Mouse (Mus musculus): ENCODE measurements around the gene Dpagt1.
"Not testable (repeated sequence)": the region's sequence is repeated elsewhere in the genome, so short reads cannot be mapped to it uniquely, and the experiment has no call there.

Dpagt1 gene

DNA sequence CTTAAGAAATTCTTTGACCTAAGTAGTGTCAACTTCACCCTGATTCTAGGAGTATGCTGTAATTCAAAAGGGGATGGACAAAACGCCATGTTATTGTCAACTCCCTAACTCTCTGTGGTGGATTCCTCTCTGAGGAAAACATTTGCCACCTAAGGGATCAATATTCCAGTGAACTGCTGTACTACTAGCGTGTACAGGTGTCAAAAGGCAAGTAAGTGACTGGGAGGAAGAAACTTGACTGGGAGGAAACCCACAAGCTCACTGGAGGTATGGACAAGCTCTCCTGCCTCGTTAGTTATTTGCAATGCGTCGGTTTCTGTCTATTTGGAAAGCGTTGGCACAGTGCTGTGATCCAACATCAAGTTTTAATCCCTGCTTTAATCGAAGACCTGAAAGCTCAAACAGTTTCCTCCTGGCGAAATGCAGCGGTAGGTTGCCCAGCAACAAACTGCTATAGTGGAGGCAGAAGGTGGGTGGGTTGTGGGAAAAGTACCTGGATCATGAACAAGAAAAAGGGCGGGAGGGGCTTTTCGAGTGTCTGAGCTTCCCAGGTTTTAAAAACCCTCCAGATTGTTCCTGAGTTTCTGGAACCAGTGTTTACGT lies at the start of gene Dpagt1:
TSS of gene Dpagt1 (plus strand) at position 252 of the 603 bp plus-strand sequence.
- no peak for DNase-seq

DNA sequence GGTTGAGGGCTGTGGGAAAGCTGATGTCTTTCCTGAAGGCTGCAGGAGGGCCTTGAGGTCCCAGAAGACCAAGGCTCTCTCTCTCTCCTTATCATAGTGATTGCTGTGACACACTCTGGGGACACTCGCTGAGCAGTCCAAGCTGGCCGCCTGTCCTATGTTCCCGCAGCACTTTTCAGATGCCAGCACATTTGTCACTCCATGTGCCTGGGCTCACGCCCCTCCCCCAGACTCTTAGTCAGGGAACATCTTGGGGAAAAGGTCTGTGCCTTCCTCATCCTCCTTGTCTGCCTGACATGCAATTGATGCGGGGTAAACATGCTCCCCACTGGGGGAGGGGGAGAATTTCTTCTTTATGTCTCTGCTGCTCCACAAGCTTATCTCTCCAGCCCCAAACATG lies 42.6 kb upstream of the Dpagt1 start:
- no peak for DNase-seq

DNA sequence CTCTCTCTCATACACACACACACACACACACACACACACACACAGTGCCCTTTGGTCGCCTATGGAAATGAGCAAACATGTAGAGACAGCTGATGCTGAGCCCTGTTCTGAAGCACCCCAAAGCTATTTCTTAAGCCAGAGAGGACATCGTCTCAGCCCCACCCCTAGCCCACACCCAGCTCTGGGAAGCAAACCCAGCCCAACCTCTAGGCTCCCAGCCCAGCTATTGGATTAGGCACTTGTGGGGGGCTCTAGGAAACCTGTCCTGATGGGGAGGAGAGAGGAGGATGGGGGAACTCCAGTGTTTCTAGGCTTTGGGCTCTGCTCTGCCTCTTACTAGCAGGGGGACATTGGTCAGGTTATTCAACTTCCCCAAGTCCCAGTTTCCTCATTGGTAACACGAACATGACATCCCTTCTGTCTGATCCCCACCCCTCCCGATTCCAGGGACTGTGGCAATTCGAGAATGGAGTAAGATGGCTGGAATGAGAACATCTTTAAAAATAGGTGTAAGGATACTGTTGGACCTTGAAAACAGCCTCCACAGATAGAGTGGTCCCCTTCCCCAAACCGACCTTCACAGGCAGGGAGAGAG lies 39.5 kb upstream of the Dpagt1 start:
- no peak for DNase-seq

DNA sequence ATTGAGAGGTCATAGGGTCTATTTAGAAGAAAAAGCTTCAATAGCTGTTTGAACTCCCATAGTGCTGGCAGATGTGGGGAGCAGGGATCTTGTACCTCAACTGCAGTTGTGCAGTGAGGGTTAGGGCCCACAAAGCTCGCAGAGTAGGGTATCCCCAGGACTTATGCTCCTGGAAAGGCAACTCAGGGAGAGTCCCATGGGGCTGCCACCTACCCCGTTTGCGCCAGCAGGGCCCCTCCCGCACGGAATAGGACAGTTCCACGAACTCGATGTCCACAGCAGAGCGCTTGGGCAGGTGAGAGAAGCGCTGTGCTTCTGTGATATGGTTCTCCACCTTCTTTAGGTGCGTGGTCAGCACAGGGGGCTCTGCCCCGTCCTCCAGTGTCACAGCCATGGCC lies 38.8 kb upstream of the Dpagt1 start:
- peak in 1 of 2 experiments; percentile 33 for DNase-seq

DNA sequence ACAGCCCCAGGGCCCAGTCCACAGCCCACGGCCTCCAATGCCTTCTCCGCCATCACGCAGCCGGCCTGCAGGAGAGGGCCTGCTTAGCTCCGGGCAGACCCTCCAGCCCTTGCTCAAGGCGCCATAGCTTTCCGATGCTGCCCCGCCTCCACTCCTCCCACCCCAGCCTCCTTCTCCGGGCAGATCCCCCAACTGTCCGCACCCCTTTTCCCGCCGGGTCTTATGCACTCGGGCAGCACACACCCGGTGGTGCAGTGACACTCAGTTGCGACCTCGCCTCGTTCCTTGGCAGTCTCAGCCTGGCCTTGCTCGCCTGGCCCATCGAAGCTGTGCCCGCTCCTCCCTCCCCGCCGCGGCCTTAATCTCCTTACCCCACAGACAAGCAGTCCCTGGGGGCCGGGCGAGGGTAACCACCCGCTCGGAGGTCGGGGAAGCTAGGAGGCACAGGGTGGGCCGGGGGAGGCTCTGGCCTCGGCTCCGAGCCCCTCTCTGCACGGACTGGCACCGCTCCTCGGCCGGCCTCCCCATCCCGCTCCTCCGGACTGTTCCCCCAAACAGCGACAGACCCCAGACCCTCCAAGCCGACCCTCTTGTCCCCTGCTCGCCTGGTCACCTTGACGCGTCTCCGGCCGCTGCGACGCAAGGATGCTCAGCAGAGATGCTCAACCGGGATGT lies 38.3 kb upstream of the Dpagt1 start:
- peak; percentile 56 to 64 for DNase-seq

DNA sequence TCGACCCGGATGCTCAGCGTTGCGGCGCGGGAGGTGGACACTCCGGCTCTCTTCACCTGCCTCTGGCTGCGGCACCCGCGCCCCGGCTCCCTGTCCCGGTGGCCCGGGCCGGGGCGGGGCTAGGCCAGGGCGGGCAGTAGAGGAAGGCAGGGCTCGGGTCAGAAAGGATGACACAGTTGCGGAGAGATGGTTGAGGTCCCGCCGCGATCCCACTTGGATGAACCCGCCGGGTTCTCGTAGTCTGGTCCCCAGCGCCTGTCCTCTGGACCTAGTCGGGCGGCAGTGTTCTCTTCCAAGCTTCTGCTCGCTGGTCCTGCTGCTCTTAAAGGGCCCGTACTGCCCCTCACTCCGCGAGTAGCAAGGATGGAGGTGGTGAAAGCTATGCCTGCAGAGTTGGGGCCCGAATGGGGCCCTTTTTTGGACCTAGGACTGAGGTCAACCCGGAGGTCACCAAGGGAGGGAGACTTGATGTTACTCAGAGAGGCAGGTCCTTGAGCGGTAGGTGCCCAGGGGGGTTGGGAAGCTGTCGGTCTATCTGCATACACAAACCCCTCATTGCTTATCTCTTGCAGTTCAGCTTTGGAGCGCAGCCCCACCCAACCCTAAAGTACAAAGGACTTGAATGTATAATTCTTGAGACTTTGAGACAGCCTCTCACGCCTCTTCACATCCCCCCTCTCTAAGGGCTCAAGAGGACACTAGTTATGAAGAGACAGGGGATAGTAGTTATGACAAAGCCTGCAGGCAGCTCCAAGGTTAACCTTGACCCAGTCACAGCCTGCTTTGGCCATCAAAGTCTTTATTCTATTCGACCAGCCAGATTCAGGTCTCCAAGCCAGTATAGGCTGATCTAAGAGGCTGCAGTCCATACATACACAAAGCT lies 37.5 kb upstream of the Dpagt1 start, which contains the start of gene Abcg4:
TSS of gene Abcg4 (minus strand) at position 540 of the 883 bp plus-strand sequence.
- DNase-seq: peak; percentile 67 to 72

DNA sequence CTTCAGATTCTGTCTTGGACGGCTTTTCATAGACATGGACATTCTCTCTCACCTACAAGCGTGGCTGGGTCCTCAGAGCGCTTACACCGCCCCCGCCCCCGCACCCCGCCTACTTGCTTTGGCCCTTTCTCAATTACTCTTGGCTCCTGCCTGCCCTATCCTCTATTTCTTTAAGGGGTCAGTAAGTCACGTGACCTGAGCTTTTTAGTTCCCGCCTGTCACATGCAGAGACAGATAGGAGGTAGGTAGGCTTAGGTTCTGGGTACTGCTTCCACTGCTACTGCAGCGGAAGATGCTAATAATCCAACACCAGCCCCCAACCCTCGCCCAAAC lies 36.9 kb upstream of the Dpagt1 start:
- peak; percentile 29 to 40 for DNase-seq

DNA sequence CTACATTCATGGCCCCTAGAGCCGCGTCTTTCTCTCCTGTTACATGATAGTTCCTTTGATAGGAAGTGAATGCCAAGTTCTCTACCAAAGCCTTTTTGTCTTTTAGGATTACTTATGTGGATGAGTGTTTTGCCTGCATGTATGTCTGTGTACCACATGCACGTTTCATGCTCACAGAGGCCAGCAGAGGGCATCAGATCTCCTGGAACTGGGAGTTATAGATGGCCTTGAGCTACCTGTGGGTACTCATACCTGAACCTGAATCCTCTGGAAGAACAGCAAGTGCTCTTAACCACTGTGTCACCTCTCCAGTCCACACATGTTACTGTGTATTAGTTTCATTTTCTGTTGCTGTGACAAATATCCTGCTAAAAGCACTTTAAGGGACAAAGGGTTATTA lies 33.3 kb upstream of the Dpagt1 start:
- peak; percentile 64 to 78 for DNase-seq

DNA sequence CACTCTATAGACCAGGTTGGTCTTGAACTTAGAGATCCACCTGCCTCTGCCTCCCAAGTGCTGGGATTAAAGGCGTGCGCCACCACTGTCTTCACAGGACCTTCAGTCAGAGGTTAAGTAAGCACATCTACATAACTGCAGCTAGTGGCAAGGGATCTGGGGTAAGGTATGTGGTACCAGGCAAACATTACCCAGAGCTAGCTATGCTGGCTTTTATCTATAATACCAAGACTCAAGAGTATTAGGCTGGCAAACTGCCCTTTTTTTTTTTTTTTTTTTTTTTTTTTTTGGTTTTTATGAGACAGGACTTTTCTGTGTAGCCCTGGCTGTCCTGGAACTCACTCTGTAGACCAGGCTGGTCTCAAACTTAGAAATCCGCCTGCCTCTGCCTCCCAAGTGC lies 25.8 kb upstream of the Dpagt1 start:
- not testable (repeated sequence) for DNase-seq

DNA sequence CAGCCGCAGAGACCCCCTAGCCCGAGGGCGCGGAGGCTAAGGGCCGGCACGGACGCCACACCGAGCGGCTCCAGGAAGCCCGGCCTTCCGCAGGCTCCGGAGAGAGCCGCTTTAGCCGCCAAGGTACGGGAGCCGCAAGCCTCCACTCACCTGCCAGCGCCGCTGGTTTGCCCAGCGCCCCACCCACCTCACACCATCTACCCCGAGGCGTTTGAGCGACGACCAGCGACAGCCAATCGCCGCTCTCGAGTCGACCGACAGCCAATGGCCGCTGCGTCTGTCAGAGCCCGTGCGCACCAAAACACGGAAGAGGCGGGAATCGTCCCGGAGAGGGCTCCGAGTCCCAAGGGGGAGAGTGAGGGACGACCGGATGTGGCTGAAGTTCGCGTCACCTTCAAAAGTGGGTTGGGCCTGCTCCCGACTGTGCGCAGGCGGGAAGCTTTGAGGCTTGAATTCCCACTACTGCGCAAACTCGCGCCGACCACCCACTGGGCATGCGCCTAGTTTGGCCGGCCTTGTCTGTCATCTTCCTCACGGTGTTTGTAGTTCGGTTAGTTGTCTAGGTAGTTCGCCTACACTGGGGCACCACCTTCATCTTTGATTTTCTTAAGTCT lies 20.2 kb upstream of the Dpagt1 start, which contains the start of gene Hinfp:
TSS of gene Hinfp (minus strand) at position 206 of the 614 bp plus-strand sequence.
- peak; percentile 97 to 98 for DNase-seq

DNA sequence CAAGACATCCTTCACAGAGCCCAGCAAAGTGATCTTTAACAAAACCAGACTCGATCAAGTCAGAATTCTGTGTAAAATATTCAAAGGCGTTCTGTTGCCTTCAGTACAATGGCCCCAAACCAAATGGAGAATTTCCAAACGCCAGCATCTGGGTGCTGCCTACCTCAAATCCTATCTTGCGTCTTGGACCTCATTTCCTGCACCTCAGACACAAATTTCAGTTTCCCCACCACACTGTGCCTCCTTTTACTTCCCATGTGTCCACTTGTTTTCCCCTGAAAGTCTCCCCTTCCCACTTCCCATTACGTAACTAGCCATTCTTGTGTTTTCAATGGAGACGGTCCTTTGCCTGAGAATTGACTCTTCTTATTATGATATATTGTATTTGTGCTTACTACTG lies 19.3 kb upstream of the Dpagt1 start:
- DNase-seq: no peak

DNA sequence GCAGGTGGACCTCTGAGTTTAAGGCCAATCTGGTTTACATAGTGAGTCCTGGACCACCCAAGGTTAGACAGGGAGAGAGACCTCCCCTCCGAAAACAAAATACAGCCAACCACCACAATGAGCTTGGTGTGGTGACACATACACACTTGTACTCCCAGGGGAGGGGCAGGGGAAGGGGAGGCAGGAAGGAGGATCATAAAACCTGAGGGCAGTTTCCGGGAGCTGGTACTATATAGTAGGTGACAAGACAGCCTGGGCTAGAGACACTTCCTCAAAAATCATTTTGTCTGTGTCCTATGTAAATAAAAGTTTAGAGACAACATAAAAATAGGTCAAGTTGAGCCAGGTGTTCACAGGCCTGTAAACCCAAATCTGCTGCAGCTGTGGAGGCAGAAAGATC lies 18.6 kb upstream of the Dpagt1 start:
- DNase-seq: no peak

DNA sequence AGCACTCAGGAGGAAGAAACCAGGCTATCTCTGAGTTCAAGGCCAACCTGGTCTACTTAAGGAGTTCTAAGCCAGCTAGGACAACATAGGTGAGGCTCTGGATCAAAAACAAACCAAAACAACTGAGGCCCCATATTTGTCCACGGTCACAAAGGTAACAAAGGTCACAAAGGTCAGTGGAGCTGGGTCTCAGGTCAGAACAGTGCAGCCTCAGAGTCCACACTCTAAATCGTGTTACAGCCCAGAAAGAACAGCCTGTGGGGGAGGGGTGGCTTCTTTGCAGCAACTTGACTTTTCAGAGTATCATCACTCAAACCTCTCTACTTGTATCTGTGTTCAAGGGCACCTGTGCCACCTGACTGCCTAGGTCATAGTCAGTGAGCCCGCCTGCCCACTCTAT lies 16.1 kb upstream of the Dpagt1 start:
- DNase-seq: no peak

DNA sequence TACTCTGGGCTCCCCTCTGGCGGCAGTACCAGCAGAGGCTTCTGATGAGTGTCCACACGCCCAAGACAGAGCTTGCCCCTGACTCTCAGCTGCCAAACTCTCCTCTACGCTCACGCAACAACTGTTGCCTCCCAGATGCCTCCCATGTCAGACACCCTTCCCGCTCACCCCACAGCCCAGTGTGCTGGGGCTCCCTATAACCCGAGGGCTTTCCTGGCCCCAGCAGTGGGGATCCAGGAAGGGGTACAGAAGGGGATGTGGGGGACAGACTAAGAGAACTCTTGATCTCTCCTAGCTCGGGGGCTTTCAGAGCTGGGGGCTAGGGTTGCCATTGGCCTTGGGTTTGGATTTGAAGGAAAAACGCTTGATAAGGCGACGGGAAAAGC lies 15.1 kb upstream of the Dpagt1 start:
- DNase-seq: no peak

DNA sequence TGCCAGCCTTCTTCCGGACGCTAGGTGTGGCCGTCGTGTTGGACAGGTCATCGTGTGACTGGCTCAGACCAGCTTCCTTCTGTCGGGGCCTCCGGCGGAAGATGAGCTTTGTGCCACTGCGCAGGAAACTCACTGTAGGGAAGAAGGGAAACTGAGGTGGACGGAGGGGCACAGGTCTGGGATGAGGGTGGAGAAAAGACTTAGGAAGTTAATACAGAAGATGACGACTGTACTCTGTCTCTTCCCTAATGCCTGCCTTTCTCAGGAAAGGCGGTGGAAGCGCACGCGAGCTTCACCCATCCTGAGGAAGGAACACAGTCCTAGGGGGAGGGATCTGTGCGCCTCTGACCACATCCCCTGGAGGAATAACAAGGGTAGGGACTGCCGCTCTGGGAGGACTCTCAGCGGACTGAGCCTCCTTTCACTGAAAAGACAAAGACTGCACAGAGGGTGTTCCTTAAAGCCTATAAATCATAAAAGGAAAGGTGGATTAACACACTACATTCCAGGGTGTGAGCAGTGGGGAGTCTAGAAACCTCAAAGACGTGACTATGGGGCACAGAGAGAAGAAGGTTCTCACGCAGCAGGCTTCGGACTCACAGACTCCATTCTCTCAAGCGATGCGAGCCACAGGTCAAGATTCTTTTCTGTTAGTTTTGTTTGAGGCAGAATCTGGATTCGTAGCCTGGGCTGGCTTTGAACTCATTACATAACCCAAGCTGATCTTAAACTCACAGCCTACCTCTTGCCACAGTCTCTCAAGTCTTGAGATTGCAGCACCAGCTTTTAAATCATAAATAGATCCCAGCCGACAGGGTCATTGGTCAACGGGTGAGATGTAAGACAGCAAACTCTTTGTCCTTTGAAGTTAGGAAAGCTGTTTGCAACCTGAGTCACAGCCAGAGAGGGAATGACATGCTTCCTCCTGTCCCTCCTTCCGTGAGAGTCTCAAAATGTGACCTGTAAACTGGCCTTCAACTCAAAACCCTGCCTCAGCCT lies 14.4 kb upstream of the Dpagt1 start:
- no peak for DNase-seq

DNA sequence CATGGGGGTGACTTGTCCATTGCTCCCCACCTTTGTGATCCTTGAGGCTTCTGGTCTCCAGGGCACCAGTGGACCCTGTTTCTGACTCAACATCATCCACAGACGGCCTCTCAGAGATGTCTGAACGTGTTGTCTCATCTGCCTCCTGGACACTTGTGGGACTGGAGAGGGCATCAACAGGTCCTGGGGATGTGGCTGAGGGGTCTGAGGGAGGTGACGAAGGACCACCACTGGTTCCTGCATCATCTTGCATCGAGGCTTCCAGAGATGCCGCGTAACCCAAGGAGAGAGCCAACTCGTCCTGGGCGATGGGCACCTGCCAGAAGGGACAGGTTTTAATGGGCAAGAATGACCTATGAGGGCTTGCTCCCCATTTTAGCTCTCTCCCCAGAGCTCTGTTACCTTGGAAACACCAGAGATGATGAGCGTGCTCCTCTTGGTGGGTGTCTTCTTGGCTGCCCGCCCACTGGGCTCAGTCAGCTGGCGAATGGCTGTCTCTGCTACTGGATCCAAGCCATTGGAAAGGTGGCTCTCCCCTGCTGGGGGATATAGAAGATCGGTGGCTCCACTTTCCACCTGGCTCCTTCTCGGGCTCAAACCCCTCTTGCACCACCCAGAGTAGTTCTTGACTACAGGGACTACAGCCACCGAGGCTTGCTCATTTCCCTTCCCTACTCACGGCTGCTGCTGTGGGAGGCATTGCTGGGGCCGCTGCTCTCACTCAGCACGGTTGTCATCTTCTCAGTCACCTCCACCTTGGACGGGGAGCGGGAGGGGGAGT lies 12.2 kb upstream of the Dpagt1 start:
- DNase-seq: peak; percentile 82 to 88

DNA sequence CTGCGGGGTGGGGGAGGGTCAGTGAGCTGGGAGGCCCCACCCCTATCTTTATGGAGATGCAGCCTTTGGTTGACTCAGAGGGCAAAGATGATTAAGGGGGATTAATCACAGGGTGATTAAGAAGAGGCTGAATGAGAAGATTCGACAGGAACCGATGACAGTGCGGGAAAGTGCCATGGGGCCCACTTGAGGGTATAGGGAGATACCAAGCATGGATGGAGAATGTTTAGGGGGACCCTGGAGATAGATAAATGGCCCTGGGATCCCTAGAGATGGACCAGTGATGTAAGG lies 11.6 kb upstream of the Dpagt1 start:
- DNase-seq: no peak

DNA sequence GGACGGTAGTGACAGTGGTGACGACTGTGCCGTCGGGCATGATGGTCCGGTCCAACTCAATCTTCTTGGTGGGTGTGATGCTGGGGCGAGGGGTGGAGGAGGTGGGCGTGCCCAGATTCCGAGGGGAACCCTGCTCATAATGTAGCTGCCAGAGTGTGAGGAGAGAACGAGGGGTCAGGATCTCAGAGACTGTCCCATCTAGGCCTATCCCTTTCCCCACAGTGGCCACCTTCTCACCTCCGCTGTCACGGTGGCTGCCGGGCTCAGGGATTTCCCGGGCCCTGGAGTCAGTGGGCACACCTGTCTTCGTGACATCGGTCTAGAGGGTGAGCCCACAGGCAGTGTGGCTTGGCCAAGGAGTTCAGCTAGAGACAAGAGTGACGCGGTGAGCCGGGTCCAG lies 10.9 kb upstream of the Dpagt1 start:
- no peak for DNase-seq

DNA sequence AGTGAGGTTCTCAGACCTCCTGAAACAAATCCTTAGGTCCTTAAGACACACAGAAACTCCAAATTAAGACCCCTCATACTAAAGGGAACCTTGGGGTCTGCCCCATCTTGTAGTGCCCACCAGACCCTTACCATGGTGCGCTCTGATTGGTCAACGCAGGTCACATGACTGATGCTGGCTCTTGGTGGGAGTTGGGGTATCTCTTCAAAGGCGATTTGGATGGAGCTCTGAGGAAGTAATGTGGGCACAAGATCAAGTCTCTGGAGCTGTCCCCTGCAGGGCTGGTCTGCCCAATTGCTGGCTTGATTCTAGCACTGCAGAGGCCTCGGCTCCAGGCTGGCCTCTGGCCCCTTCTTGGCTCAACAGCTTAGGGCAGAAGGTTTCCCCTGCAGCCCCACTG lies 8.4 kb upstream of the Dpagt1 start:
- DNase-seq: peak in 1 of 2 experiments; percentile 35

DNA sequence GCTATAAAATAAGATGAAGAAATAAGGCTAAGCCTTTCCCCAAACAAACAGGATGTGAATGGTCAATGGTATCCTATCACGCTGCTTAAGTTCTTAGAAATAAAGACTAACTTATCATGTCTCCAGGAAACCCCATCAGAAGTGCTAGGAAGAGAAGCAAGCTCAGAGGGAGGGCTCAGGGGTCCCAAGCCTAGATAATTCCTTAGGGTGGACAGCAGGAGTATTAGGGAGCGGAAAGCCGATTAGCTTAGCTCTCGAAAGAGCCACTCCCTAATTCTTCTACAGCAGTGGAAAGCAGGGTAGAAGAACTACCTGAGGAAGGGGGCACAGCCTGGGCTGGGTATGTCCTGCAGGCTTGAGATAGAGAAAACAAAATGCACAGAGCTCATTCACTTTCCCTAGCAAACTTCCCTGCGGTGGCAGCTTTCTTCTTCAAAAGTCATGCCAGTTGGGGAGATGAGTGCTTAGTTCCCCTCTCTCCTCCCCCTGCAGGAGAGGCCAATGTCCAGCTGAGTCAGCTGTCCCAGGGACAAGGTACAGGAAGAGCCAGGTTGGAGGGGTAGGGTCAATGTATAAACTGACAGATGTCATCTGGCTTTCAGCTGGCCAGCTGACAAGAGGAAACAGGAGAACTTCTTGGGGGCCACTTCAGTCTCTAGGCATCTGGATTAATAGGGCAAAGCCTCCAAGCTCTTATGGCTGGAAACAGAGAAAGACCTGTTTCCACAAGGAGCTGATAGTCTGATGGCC lies 7.6 kb upstream of the Dpagt1 start:
- no peak for DNase-seq

DNA sequence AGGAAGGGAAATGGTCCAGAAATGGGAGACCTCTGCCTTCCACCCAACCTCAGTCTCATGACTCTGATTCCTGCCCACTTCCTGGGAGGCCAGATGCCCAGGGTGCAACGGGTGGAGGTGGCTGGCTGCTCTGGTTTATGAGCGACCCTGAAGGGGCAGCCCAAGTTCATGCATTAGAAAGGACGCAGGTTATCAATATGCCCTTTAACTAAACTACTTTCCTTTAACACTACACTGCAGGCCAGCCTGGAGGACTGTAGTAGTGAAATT lies 7.1 kb upstream of the Dpagt1 start:
- no peak for DNase-seq

All from cerebellum, postnatal 14 days (tissue).